Mouse (Mus musculus): ENCODE data around the gene Tm4sf20. TPM values are rescaled to one million over a fixed set of nuclear protein-coding genes. Genes with fewer than 3 reads are reported as not detected.

Tm4sf20 gene
- polyA plus RNA-seq, 1 experiment, result not detected

GRCm38 (mm10) chr1:82797088-82797487 is 28.8 kb upstream of the Tm4sf20 start:
- Histone ChIP-seq H3K27me3 (ENCODE audit: control insufficient read depth, insufficient read depth, insufficient read length) (no peaks in the 10 kb centered on the region), H3K36me3 (ENCODE audit: control insufficient read depth, insufficient read depth) (no peaks in the 10 kb centered on the region), H3K4me2 (ENCODE audit: low read depth) (no peak overlapping the region), H3ac (ENCODE audit: control insufficient read depth, insufficient read length) (no peak overlapping the region), H3K4me3 (no peak overlapping the region), H3K79me2 (ENCODE audit: control insufficient read depth, insufficient read depth) (no peaks in the 10 kb centered on the region)
- TF ChIP-seq TCF3 (IDR thresholded peaks at IDR 0.05; ENCODE audit: insufficient read length, low read depth) (no peak), E2F4 (IDR thresholded peaks at IDR 0.05; ENCODE audit: insufficient read depth) (no peak), TCF12 (IDR thresholded peaks at IDR 0.05; ENCODE audit: insufficient read depth, poor library complexity, severe bottlenecking) (no peak), POLR2AphosphoS2 (IDR thresholded peaks at IDR 0.05; ENCODE audit: insufficient read length, low read depth) (no peak), SRF (IDR thresholded peaks at IDR 0.05; ENCODE audit: control insufficient read depth, insufficient read length, low read depth) (no peak), MYOG (IDR thresholded peaks at IDR 0.05; ENCODE audit: control insufficient read depth in 1 of 3, insufficient read depth in 1 of 3, insufficient read length in 2 of 3, low read depth in 2 of 3) (no peak), USF1 (IDR thresholded peaks at IDR 0.05; ENCODE audit: low read depth) (no peak), MYOD1 (IDR thresholded peaks at IDR 0.05; ENCODE audit: control insufficient read depth in 1 of 3, insufficient read length in 2 of 3, low read depth in 2 of 3) (no peak), REST (IDR thresholded peaks at IDR 0.05; ENCODE audit: insufficient read depth, insufficient read length) (no peak), POLR2A (IDR thresholded peaks at IDR 0.05; ENCODE audit: insufficient read length, low read depth) (no peak), MAX (IDR thresholded peaks at IDR 0.05; ENCODE audit: low read depth) (no peak), CEBPB (IDR thresholded peaks at IDR 0.05; ENCODE audit: insufficient read depth, poor library complexity, severe bottlenecking) (no peak)

GRCm38 (mm10) chr1:82795702-82796443 is 27.6 kb upstream of the Tm4sf20 start:
- Histone ChIP-seq H3K4me3 (no peak overlapping the region), H3K27me3 (ENCODE audit: control insufficient read depth, insufficient read depth, insufficient read length) (no peaks in the 10 kb centered on the region), H3K79me2 (ENCODE audit: control insufficient read depth, insufficient read depth) (no peaks in the 10 kb centered on the region), H3ac (ENCODE audit: control insufficient read depth, insufficient read length) (no peak overlapping the region), H3K4me2 (ENCODE audit: low read depth) (no peak overlapping the region), H3K36me3 (ENCODE audit: control insufficient read depth, insufficient read depth) (no peaks in the 10 kb centered on the region)
- TF ChIP-seq MAX (IDR thresholded peaks at IDR 0.05; ENCODE audit: low read depth) (no peak), TCF12 (IDR thresholded peaks at IDR 0.05; ENCODE audit: insufficient read depth, poor library complexity, severe bottlenecking) (no peak), E2F4 (IDR thresholded peaks at IDR 0.05; ENCODE audit: insufficient read depth) (no peak), MYOG (IDR thresholded peaks at IDR 0.05; ENCODE audit: control insufficient read depth in 1 of 3, insufficient read depth in 1 of 3, insufficient read length in 2 of 3, low read depth in 2 of 3) (no peak), USF1 (IDR thresholded peaks at IDR 0.05; ENCODE audit: low read depth) (no peak), POLR2AphosphoS2 (IDR thresholded peaks at IDR 0.05; ENCODE audit: insufficient read length, low read depth) (no peak), MYOD1 (IDR thresholded peaks at IDR 0.05; ENCODE audit: control insufficient read depth in 1 of 3, insufficient read length in 2 of 3, low read depth in 2 of 3) (no peak), TCF3 (IDR thresholded peaks at IDR 0.05; ENCODE audit: insufficient read length, low read depth) (no peak), POLR2A (IDR thresholded peaks at IDR 0.05; ENCODE audit: insufficient read length, low read depth) (no peak), REST (IDR thresholded peaks at IDR 0.05; ENCODE audit: insufficient read depth, insufficient read length) (no peak), CEBPB (IDR thresholded peaks at IDR 0.05; ENCODE audit: insufficient read depth, poor library complexity, severe bottlenecking) (no peak), SRF (IDR thresholded peaks at IDR 0.05; ENCODE audit: control insufficient read depth, insufficient read length, low read depth) (no peak)

GRCm38 (mm10) chr1:82795211-82795610 is 26.9 kb upstream of the Tm4sf20 start:
- H3K27me3 ChIP-seq (ENCODE audit: control insufficient read depth, insufficient read depth, insufficient read length), result no peaks in the 10 kb centered on the region
- TF ChIP-seq MAX (IDR thresholded peaks at IDR 0.05; ENCODE audit: low read depth) (no peak), TCF12 (IDR thresholded peaks at IDR 0.05; ENCODE audit: insufficient read depth, poor library complexity, severe bottlenecking) (no peak), SRF (IDR thresholded peaks at IDR 0.05; ENCODE audit: control insufficient read depth, insufficient read length, low read depth) (no peak), MYOG (IDR thresholded peaks at IDR 0.05; ENCODE audit: control insufficient read depth in 1 of 3, insufficient read depth in 1 of 3, insufficient read length in 2 of 3, low read depth in 2 of 3) (no peak)
- no peaks in the 10 kb centered on the region for H3K79me2 ChIP-seq (ENCODE audit: control insufficient read depth, insufficient read depth)

GRCm38 (mm10) chr1:82793986-82794385 is 25.7 kb upstream of the Tm4sf20 start:
- H3K79me2 ChIP-seq (ENCODE audit: control insufficient read depth, insufficient read depth), result no peaks in the 10 kb centered on the region
- H3K27me3 ChIP-seq (ENCODE audit: control insufficient read depth, insufficient read depth, insufficient read length), result no peaks in the 10 kb centered on the region
- no peaks in the 10 kb centered on the region for H3K36me3 ChIP-seq (ENCODE audit: control insufficient read depth, insufficient read depth)
- TF ChIP-seq MAX (IDR thresholded peaks at IDR 0.05; ENCODE audit: low read depth) (no peak), POLR2AphosphoS2 (IDR thresholded peaks at IDR 0.05; ENCODE audit: insufficient read length, low read depth) (no peak), CEBPB (IDR thresholded peaks at IDR 0.05; ENCODE audit: insufficient read depth, poor library complexity, severe bottlenecking) (no peak), TCF12 (IDR thresholded peaks at IDR 0.05; ENCODE audit: insufficient read depth, poor library complexity, severe bottlenecking) (no peak), TCF3 (IDR thresholded peaks at IDR 0.05; ENCODE audit: insufficient read length, low read depth) (no peak), REST (IDR thresholded peaks at IDR 0.05; ENCODE audit: insufficient read depth, insufficient read length) (no peak), POLR2A (IDR thresholded peaks at IDR 0.05; ENCODE audit: insufficient read length, low read depth) (no peak), MYOG (IDR thresholded peaks at IDR 0.05; ENCODE audit: control insufficient read depth in 1 of 3, insufficient read depth in 1 of 3, insufficient read length in 2 of 3, low read depth in 2 of 3) (no peak), USF1 (IDR thresholded peaks at IDR 0.05; ENCODE audit: low read depth) (no peak), E2F4 (IDR thresholded peaks at IDR 0.05; ENCODE audit: insufficient read depth) (no peak), MYOD1 (IDR thresholded peaks at IDR 0.05; ENCODE audit: control insufficient read depth in 1 of 3, insufficient read length in 2 of 3, low read depth in 2 of 3) (no peak), SRF (IDR thresholded peaks at IDR 0.05; ENCODE audit: control insufficient read depth, insufficient read length, low read depth) (no peak)
- no peak overlapping the region for H3K4me3 ChIP-seq
- H3ac ChIP-seq (ENCODE audit: control insufficient read depth, insufficient read length), result no peak overlapping the region
- no peak overlapping the region for H3K4me2 ChIP-seq (ENCODE audit: low read depth)

More at GRCm38 (mm10) chr1:82795211-82795610, 26.9 kb upstream of the Tm4sf20 start:
- Histone ChIP-seq H3ac (ENCODE audit: control insufficient read depth, insufficient read length) (no peak overlapping the region), H3K4me3 (no peak overlapping the region), H3K36me3 (ENCODE audit: control insufficient read depth, insufficient read depth) (no peaks in the 10 kb centered on the region), H3K4me2 (ENCODE audit: low read depth) (no peak overlapping the region)
